Mouse (Mus musculus) hindbrain, embryonic 12.5 days (tissue): ENCODE measurements around the gene Nicn1. TPM values are rescaled to one million over a fixed set of nuclear protein-coding genes. Genes with fewer than 3 reads are reported as not detected.

Experiments used
- ATAC-seq: fragments of 200-750 bp; cut with Nextera tagmentation; 2 replicates; pipeline ENCODE4 v1.8.0; 2017; ENCODE audit warnings: moderate TSS enrichment; ENCODE audit not compliant: low FRiP score
- H3K27ac ChIP-seq: fragments of 300-500 bp; sonication (generic); 2 replicates; pipeline ENCODE4 v1.5.1; 2016; ENCODE audit warnings: mild to moderate bottlenecking
- H3K27me3 ChIP-seq: fragments of 300-500 bp; sonication (generic); 2 replicates; pipeline ENCODE4 v1.6.1; 2016; ENCODE audit warnings: mild to moderate bottlenecking
- H3K36me3 ChIP-seq: fragments of 300-500 bp; sonication (generic); 2 replicates; pipeline ENCODE4 v1.6.1; 2016; ENCODE audit warnings: mild to moderate bottlenecking
- H3K4me1 ChIP-seq: fragments of 300-500 bp; sonication (generic); 2 replicates; pipeline ENCODE4 v1.6.1; 2016
- H3K4me2 ChIP-seq: fragments of 300-500 bp; sonication (generic); replicated peaks from 2 replicates; pipeline ENCODE4 v1.6.1; 2016; ENCODE audit warnings: mild to moderate bottlenecking
- H3K4me3 ChIP-seq: fragments of 300-500 bp; sonication (generic); 2 replicates; pipeline ENCODE4 v1.5.1; 2016; ENCODE audit warnings: mild to moderate bottlenecking
- H3K9ac ChIP-seq: fragments of 300-500 bp; sonication (generic); 2 replicates; pipeline ENCODE4 v1.6.1; 2016; ENCODE audit warnings: mild to moderate bottlenecking, moderate library complexity
- H3K9me3 ChIP-seq: fragments of 300-500 bp; sonication (generic); replicated peaks from 2 replicates; pipeline ENCODE4 v1.6.1; 2016; ENCODE audit warnings: mild to moderate bottlenecking
- WGBS: fragments of 180-500 bp; shearing (Covaris S2); methylation state at CpG from one replicate; pipeline ENCODE4 v1.1.7; 2016; 5-methylcytosine and 5-hydroxymethylcytosine counted together
- polyA plus RNA-seq: library from polyadenylated mRNA; unstranded; fragments of >200 nt; fragmentation: Nextera tagmentation; extraction: Ambion mirVana; gene quantifications from 2 replicates; pipeline ENCODE4 v1.2.1, GENCODE M21; 2016

The Nicn1 gene
- polyA plus RNA-seq, 1 experiment from 2014 or later, result 81.7 TPM

DNA sequence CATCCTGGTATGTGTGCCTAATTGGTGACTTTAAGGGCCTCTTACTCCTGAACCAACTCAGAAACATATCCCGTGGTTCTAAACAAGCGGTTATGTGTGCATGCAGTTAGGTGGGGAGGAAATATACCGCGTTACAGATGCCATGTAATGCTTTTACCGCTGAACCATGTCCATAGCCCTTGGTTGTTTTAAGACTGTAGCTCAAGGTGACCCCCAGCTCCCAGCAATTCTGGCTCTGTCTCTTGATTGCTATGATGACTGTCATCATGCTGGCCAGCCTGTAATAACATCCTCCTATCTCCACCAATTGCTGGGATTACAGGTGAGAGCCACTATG lies 50.9 kb downstream of the Nicn1 start:
- WGBS, result 90% methylated on average over 5 of the region's 5 CpGs
- H3K27ac ChIP-seq, result no peak overlapping the region
- 0 out of 2 replicates have a peak overlapping the region, but pooled peaks have one; percentile 1 for H3K4me2 ChIP-seq
- H3K36me3 ChIP-seq, result peaks cover 2% of the 10 kb centered on the region; the same call in 1 of the 2 replicates
- H3K27me3 ChIP-seq, result no peaks in the 10 kb centered on the region
- no peak overlapping the region for H3K4me3 ChIP-seq
- H3K9me3 ChIP-seq, result no peaks in the 10 kb centered on the region
- peaks cover 17% of the 10 kb centered on the region for H3K4me1 ChIP-seq
- ATAC-seq, result no peak
- H3K9ac ChIP-seq, result no peak overlapping the region

DNA sequence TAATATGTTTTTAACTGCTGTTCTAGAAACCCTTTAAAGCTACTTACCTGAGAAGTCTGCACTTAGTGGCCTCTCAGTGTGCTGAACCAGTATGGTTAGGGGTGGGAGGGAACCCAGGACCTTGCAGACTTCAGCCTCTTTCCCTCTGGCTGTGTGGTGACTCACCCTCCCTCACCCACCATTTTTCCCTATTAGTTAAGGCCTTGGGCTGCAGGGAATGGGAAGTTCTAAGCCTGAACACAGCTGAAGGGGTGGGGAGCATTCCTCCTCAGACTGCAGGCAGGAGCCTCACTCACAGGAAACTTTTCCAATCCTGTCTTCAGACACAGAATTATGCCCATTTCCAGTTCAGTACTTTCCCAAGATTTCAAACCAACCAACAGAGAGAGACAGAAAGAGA lies 51.6 kb downstream of the Nicn1 start:
- Histone ChIP-seq H3K27me3 (no peaks in the 10 kb centered on the region), H3K4me3 (no peak overlapping the region), H3K9ac (no peak overlapping the region), H3K4me1 (peaks cover 20% of the 10 kb centered on the region), H3K36me3 (no peaks in the 10 kb centered on the region), H3K27ac (no peak overlapping the region), H3K9me3 (no peaks in the 10 kb centered on the region), H3K4me2 (no peak overlapping the region)
- ATAC-seq, result no peak

DNA sequence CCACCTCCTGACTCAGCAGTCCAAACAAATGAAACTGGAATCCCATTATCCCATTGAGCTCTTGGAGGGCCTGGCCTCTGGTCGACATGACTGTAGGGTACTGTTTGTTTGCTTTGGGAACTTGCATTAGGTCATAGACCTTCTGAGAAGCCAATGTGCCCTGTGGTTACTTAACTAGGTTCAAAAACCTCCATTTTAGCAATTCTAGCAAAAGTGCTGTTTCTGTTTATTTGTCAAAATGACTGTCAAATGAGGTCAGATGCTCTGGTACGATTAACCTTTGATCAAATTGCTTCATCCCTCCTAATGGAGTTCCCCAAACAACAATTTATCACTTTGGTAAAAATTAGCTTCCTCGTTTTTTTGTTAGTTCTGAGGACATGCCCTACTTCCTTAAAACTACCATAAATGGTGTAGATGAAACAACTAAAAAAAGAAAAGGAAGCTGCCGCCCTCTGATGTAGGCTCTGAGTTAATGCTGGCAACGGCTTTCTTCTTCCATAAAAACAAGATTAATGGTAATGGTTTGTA lies 52.1 kb downstream of the Nicn1 start:
- Histone ChIP-seq H3K4me2 (no peak overlapping the region), H3K4me3 (no peak overlapping the region), H3K36me3 (no peaks in the 10 kb centered on the region), H3K9ac (no peak overlapping the region), H3K9me3 (no peaks in the 10 kb centered on the region), H3K27ac (no peak overlapping the region), H3K4me1 (peaks cover 20% of the 10 kb centered on the region), H3K27me3 (no peaks in the 10 kb centered on the region)
- ATAC-seq, result no peak
- WGBS, result 61% methylated on average over 5 of the region's 5 CpGs

DNA sequence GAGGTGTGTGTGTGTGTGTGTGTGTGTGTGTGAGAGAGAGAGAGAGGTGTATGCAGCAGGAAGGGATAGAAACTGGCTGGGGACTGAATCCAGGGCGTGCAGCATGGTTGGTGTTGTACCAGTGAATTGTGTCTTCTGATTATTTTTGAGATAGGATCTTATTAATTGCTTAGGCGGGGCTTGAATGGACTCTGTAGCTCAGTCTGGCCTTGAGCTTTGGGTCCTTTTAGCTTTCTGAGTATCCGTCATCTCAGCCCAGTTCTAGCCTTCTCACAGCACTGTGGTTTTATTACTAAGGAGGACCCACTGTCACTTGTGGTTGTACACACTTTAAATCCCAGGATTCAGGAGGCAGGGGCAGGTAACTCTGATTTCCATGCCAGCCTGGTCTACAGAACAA lies 53.1 kb downstream of the Nicn1 start:
- WGBS, result 85% methylated on average over 3 of the region's 3 CpGs
- Histone ChIP-seq H3K4me1 (peaks cover 20% of the 10 kb centered on the region), H3K27me3 (no peaks in the 10 kb centered on the region), H3K36me3 (no peaks in the 10 kb centered on the region), H3K9ac (no peak overlapping the region), H3K9me3 (no peaks in the 10 kb centered on the region), H3K4me3 (no peak overlapping the region), H3K4me2 (no peak overlapping the region), H3K27ac (no peak overlapping the region)
- ATAC-seq, result no peak

DNA sequence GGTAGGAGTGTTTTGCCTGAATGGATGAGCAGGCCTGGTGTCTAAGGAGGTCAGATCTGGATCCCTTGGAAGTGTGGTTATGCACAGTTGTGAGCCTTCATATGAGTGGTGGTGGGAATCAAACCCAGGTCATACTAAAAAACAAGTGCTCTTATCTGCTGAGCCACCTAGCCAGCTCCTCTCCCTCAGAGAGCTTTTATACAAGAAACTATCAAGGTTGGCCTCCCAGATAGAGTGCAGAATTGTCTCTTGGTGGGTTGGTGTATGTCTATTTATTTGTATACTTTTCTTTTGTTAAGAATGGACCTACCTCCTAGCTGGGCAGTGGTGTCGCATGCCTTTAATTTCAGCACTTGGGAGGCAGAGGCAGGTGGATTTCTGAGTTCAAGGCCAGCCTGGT lies 53.6 kb downstream of the Nicn1 start:
- peaks cover 22% of the 10 kb centered on the region for H3K4me1 ChIP-seq
- no peaks in the 10 kb centered on the region for H3K27me3 ChIP-seq
- H3K9ac ChIP-seq, result no peak overlapping the region
- ATAC-seq, result no peak
- no peak overlapping the region for H3K4me3 ChIP-seq
- no peaks in the 10 kb centered on the region for H3K9me3 ChIP-seq
- no peak overlapping the region for H3K4me2 ChIP-seq
- no peaks in the 10 kb centered on the region for H3K36me3 ChIP-seq
- H3K27ac ChIP-seq, result no peak overlapping the region
- WGBS, result 100% methylated on average over 1 of the region's 1 CpGs

DNA sequence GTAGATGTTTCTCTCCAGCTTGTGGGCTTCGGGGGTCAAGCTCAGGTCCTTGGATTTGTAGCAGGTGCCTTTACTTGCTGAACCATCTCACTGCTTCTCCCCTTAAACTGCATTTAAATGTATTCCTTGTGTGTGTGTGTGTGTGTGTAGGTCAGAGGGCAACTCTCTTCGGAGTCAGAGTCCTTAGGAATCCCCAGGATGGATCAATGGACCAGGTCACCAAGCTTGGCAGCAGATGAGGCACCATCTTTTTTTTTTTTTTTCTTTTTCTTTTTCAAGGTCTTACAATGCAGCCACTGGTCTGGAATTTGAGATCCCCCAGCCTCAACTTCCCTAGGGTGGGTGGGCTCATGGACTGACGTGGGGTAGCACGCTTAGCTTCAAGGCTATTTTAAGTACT lies 54.2 kb downstream of the Nicn1 start:
- H3K36me3 ChIP-seq, result no peaks in the 10 kb centered on the region
- H3K9me3 ChIP-seq, result no peaks in the 10 kb centered on the region
- WGBS, result 80% methylated on average over 4 of the region's 4 CpGs
- H3K4me2 ChIP-seq, result no peak overlapping the region
- no peak overlapping the region for H3K9ac ChIP-seq
- H3K27ac ChIP-seq, result no peak overlapping the region
- ATAC-seq, result no peak
- peaks cover 28% of the 10 kb centered on the region for H3K4me1 ChIP-seq
- no peak overlapping the region for H3K4me3 ChIP-seq
- no peaks in the 10 kb centered on the region for H3K27me3 ChIP-seq

Other genes starting within 250 kb of the Nicn1 start
- 21.9 and 25.0 TPM in 2 replicates for gene Gmppb, start 241.2 kb upstream of the Nicn1 start, polyA plus RNA-seq
- gene Amigo3, start 237.3 kb upstream of the Nicn1 start, polyA plus RNA-seq, result 3.9 TPM in 2 replicates
- 0.31 and 0.72 TPM in 2 replicates for gene Mst1, start 210.0 kb upstream of the Nicn1 start, polyA plus RNA-seq
- 39.5 and 40.7 TPM in 2 replicates for gene Rnf123, start 207.1 kb upstream of the Nicn1 start, polyA plus RNA-seq
- 54.3 and 58.6 TPM in 2 replicates for gene Apeh, start 195.8 kb upstream of the Nicn1 start, polyA plus RNA-seq
- gene Bsn, start 100.0 kb upstream of the Nicn1 start, polyA plus RNA-seq, result 5.4 and 6.1 TPM in 2 replicates
- gene Dag1, start 26.5 kb upstream of the Nicn1 start, polyA plus RNA-seq, result 74.7 and 80.4 TPM in 2 replicates
- 22.1 and 25.9 TPM in 2 replicates for gene Amt, start 6.4 kb downstream of the Nicn1 start, polyA plus RNA-seq
- gene Rhoa, start 15.7 kb downstream of the Nicn1 start, polyA plus RNA-seq, result 332 and 340 TPM in 2 replicates
- gene Tcta, start 15.7 kb downstream of the Nicn1 start, polyA plus RNA-seq, result 43.0 and 44.2 TPM in 2 replicates
- gene Gpx1, start 48.5 kb downstream of the Nicn1 start, polyA plus RNA-seq, result 647 and 730 TPM in 2 replicates
- gene Usp4, start 57.4 kb downstream of the Nicn1 start, polyA plus RNA-seq, result 133 and 137 TPM in 2 replicates
- 1.7 and 2.5 TPM in 2 replicates for gene 1700102P08Rik, start 102.4 kb downstream of the Nicn1 start, polyA plus RNA-seq
- gene Ccdc36, start 138.1 kb downstream of the Nicn1 start, polyA plus RNA-seq, result 1.2 and 1.3 TPM in 2 replicates
- gene BC048562, start 146.1 kb downstream of the Nicn1 start, polyA plus RNA-seq, result not detected in 2 replicates
- 47.2 and 49.7 TPM in 2 replicates for gene Ccdc71, start 170.1 kb downstream of the Nicn1 start, polyA plus RNA-seq
- 57.7 and 57.9 TPM in 2 replicates for gene Klhdc8b, start 171.2 kb downstream of the Nicn1 start, polyA plus RNA-seq
- gene Lamb2, start 189.3 kb downstream of the Nicn1 start, polyA plus RNA-seq, result 44.1 and 44.8 TPM in 2 replicates
- gene Usp19, start 200.2 kb downstream of the Nicn1 start, polyA plus RNA-seq, result 107 and 112 TPM in 2 replicates
- 82.9 and 94.0 TPM in 2 replicates for gene Qars, start 217.3 kb downstream of the Nicn1 start, polyA plus RNA-seq
- gene Qrich1, start 226.4 kb downstream of the Nicn1 start, polyA plus RNA-seq, result 162 and 171 TPM in 2 replicates